Mouse (Mus musculus) neural tube, embryonic 13.5 days (tissue): Measurements from ENCODE around the gene Parp2. TPM values are rescaled to one million over a fixed set of nuclear protein-coding genes. Genes with fewer than 3 reads are reported as not detected.
"Not testable (repeated sequence)": the region's sequence is repeated elsewhere in the genome, so short reads cannot be mapped to it uniquely, and the experiment has no call there.

ENCODE experiments used
- ATAC-seq: fragments of 200-750 bp; cut with Nextera tagmentation; 2 replicates; pipeline ENCODE4 v1.8.0; 2017; ENCODE audit warnings: low read depth, mild to moderate bottlenecking, moderate TSS enrichment, moderate library complexity
- H3K27ac ChIP-seq: fragments of 300-500 bp; sonication (generic); replicated peaks from 2 replicates; pipeline ENCODE4 v1.5.1; 2015; ENCODE audit warnings: moderate library complexity, mild to moderate bottlenecking, inconsistent platforms
- H3K27me3 ChIP-seq: fragments of 300-500 bp; sonication (generic); 2 replicates; pipeline ENCODE4 v1.6.1; 2015; ENCODE audit warnings: mild to moderate bottlenecking, inconsistent platforms
- H3K36me3 ChIP-seq: fragments of 300-500 bp; sonication (generic); 2 replicates; pipeline ENCODE4 v1.6.1; 2015; ENCODE audit warnings: mild to moderate bottlenecking, inconsistent platforms
- H3K4me1 ChIP-seq: fragments of 300-500 bp; sonication (generic); replicated peaks from 2 replicates; pipeline ENCODE4 v1.6.1; 2015; ENCODE audit warnings: inconsistent platforms
- H3K4me2 ChIP-seq: fragments of 300-500 bp; sonication (generic); 2 replicates; pipeline ENCODE4 v1.6.1; 2015; ENCODE audit warnings: inconsistent platforms, mild to moderate bottlenecking, moderate library complexity
- H3K4me3 ChIP-seq: fragments of 300-500 bp; sonication (generic); 2 replicates; pipeline ENCODE4 v1.5.1; 2015; ENCODE audit warnings: mild to moderate bottlenecking, inconsistent platforms
- H3K9ac ChIP-seq: fragments of 300-500 bp; sonication (generic); 2 replicates; pipeline ENCODE4 v1.6.1; 2015; ENCODE audit warnings: moderate library complexity, mild to moderate bottlenecking, inconsistent platforms
- H3K9me3 ChIP-seq: fragments of 300-500 bp; sonication (generic); 2 replicates; pipeline ENCODE4 v1.6.1; 2016; ENCODE audit warnings: inconsistent platforms
- WGBS: fragments of 180-500 bp; shearing (Covaris S2); methylation state at CpG from one replicate; pipeline ENCODE4 v1.1.7; 2015; 5-methylcytosine and 5-hydroxymethylcytosine counted together
- polyA plus RNA-seq: library from polyadenylated mRNA; unstranded; fragments of >200 nt; fragmentation: Nextera tagmentation; extraction: Ambion mirVana; gene quantifications from 2 replicates; pipeline ENCODE4 v1.2.1, GENCODE M21; 2015

The Parp2 gene
- polyA plus RNA-seq, 1 experiment from 2014 or later = 49.0 TPM

GRCm38 (mm10) chr14:50834435-50834834 is 26.8 kb downstream of the Parp2 start:
- no peak overlapping the region for H3K27ac ChIP-seq
- 63% methylated on average over 2 of the region's 2 CpGs for WGBS
- H3K4me3 ChIP-seq = no peak overlapping the region
- no peaks in the 10 kb centered on the region for H3K36me3 ChIP-seq
- no peak overlapping the region for H3K9ac ChIP-seq
- no peaks in the 10 kb centered on the region for H3K4me1 ChIP-seq
- no peak for ATAC-seq
- no peak overlapping the region for H3K4me2 ChIP-seq
- no peaks in the 10 kb centered on the region for H3K9me3 ChIP-seq
- H3K27me3 ChIP-seq = no peaks in the 10 kb centered on the region

GRCm38 (mm10) chr14:50837236-50837635 is 29.6 kb downstream of the Parp2 start:
- ATAC-seq = no peak
- Histone ChIP-seq H3K4me3 (no peak overlapping the region), H3K4me2 (no peak overlapping the region), H3K36me3 (peaks cover 7% of the 10 kb centered on the region; the same call in 1 of the 2 replicates), H3K9me3 (no peaks in the 10 kb centered on the region), H3K27ac (no peak overlapping the region), H3K9ac (no peak overlapping the region), H3K4me1 (no peaks in the 10 kb centered on the region), H3K27me3 (no peaks in the 10 kb centered on the region)
- WGBS = 58% methylated on average over 6 of the region's 6 CpGs

GRCm38 (mm10) chr14:50855788-50856187 is 48.1 kb downstream of the Parp2 start:
- Histone ChIP-seq H3K4me2 (no peak overlapping the region), H3K4me3 (no peak overlapping the region), H3K9me3 (no peaks in the 10 kb centered on the region), H3K9ac (no peak overlapping the region), H3K4me1 (no peaks in the 10 kb centered on the region), H3K27ac (no peak overlapping the region), H3K36me3 (peaks cover 26% of the 10 kb centered on the region), H3K27me3 (no peaks in the 10 kb centered on the region)
- 88% methylated on average over 5 of the region's 5 CpGs for WGBS
- no peak for ATAC-seq

DNA sequence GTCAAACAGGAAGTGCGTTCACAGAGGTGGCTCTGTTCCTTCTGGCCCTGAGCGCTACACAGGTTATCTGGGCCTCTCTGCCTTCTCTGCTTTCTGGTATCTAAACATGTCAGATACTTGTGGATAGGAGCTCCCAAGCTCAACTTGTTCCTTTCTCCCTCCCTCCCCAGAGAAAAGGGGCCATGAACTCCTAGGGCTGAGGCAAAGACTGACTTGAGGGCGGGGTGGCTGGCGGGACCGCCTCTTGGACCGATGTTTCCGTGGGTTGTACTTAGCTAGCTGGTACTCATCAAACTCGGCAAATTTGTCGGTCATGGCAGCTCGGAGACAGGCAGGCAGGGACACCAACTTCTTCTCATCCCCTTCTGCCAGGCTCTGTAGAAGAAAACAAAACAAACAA is 55.0 kb downstream of the Parp2 start:
- WGBS = 92% methylated on average over 10 of the region's 10 CpGs
- H3K9ac ChIP-seq = no peak overlapping the region
- no peak for ATAC-seq
- no peak overlapping the region for H3K4me2 ChIP-seq
- H3K4me3 ChIP-seq = no peak overlapping the region
- no peaks in the 10 kb centered on the region for H3K9me3 ChIP-seq
- peaks cover 11% of the 10 kb centered on the region for H3K36me3 ChIP-seq
- H3K27me3 ChIP-seq = no peaks in the 10 kb centered on the region
- no peaks in the 10 kb centered on the region for H3K4me1 ChIP-seq
- no peak overlapping the region for H3K27ac ChIP-seq

DNA sequence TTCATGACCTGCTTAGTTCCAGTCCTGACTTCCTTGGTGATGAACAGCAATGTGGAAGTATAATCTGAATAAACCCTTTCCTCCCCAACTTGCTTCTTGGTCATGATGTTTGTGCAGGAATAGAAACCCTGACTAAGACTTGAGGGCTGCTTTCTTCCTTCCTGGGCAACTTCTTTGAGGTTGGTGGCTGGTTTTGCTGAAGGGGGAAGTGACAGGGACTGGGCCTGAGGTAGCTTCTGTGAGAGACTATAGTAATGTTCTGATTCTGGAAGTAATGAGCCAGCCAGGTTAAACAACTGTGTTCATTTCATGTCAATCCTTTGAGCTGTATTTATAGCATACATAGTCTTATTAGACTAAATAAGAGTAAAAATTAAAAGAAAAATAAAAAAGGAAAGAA is 57.4 kb downstream of the Parp2 start:
- not testable (repeated sequence) for H3K4me2 ChIP-seq, H3K9me3 ChIP-seq, H3K27me3 ChIP-seq, H3K36me3 ChIP-seq, H3K27ac ChIP-seq, H3K4me1 ChIP-seq, H3K9ac ChIP-seq, ATAC-seq, H3K4me3 ChIP-seq

DNA sequence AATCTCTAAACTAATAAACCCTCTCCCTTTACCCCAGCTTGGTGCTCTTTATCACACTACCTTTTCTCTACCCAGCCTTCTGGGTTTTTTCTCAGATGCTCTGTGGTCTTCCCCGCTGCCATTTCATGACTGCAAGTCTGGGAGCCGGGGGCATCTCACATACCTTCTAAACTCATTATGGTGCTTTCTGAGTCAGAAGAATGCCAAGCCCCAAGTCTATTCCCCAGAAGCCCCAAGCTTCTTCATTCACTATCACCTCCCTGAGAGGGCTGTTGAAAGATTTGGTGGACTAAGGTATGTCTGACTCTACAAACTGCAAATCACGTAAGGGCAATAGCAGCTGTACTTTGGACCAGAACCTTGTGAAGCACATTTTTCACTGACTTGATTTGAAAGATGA is 59.3 kb downstream of the Parp2 start:
- Histone ChIP-seq H3K4me1 (peaks cover 6% of the 10 kb centered on the region), H3K27ac (no peak overlapping the region), H3K4me3 (no peak overlapping the region), H3K36me3 (no peaks in the 10 kb centered on the region), H3K9ac (no peak overlapping the region), H3K4me2 (no peak overlapping the region), H3K9me3 (no peaks in the 10 kb centered on the region), H3K27me3 (no peaks in the 10 kb centered on the region)
- WGBS = 97% methylated on average over 3 of the region's 3 CpGs
- ATAC-seq = no peak

GRCm38 (mm10) chr14:50868211-50868610 is 60.6 kb downstream of the Parp2 start:
- 76% methylated on average over 4 of the region's 4 CpGs for WGBS
- Histone ChIP-seq H3K27ac (no peak overlapping the region), H3K4me2 (no peak overlapping the region), H3K27me3 (no peaks in the 10 kb centered on the region), H3K4me1 (peaks cover 6% of the 10 kb centered on the region), H3K4me3 (no peak overlapping the region), H3K9me3 (no peaks in the 10 kb centered on the region), H3K36me3 (no peaks in the 10 kb centered on the region), H3K9ac (no peak overlapping the region)
- ATAC-seq = no peak

DNA sequence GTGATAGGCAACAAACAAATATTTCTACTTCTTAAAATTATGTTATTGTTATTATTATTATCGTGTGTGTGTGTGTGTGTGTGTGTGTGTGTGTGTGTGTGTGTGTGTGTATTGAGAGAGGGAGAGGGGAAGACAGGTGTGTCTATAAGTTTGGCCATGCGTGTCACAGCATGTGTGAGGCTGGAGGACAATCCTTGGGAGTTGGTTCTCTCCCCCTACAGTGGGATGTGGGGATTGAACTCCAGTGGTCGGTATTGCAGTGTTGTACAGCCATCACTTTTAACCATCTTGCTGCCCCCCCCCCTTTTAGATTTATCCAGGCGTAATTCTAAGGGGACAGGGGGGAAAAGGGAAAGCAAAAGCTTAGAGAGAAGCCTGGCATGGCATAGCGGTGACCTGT is 61.0 kb downstream of the Parp2 start:
- Histone ChIP-seq H3K27ac (no peak overlapping the region), H3K9me3 (no peaks in the 10 kb centered on the region), H3K36me3 (no peaks in the 10 kb centered on the region), H3K4me1 (peaks cover 6% of the 10 kb centered on the region), H3K27me3 (no peaks in the 10 kb centered on the region), H3K9ac (no peak overlapping the region), H3K4me2 (no peak overlapping the region), H3K4me3 (no peak overlapping the region)
- no peak for ATAC-seq
- 87% methylated on average over 5 of the region's 5 CpGs for WGBS

DNA sequence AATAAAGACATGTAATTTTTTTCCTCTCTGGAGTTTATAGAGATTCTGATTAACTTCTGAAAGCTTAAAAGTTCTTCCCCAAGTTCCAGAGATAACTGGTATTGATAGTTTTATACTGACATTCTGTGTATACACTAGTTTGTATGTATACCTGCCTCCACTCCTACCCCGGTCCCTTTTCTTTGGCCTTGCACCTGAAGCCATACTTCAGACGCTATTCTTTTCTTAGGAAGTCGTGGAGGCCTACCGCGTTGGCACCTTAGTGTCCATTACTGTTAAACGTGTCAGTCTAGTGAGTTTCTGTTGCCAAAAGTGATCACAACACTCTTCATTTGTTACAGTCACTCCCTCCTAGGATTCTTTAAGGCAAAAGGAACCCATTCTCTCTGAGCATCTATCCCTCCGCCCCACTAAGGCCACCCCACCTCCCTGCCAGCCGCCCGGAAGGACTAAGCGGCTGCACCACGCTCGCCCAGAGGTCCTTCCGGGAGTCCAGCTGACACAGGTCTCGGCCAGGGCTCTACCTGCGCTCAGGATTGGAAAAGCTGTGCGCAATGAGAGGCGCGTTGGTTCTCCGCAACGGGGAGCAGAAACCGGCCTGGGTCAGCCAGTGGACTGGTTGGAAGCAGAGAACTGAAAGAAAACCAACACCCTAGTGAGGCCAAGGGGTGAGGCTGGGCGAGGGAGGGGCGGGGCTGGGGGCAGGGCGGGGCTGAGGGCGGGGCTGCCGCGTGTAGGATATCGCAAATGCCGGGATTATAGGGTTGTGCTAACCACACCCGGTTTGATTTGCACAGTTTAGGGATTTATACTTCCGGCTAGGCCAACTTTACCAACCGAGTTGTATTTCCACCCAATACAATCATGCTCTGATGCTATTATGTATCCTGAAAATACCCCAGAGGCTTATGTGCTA is 62.5 kb downstream of the Parp2 start, which contains the start of gene Tep1:
Gene Tep1, minus strand, starts transcription at position 672 of the 916 bp plus-strand sequence.
- WGBS = 8% methylated on average over 32 of the region's 32 CpGs
- H3K9ac ChIP-seq = peak within 1 kb of the TSS; percentile 74
- peak within 1 kb of the TSS; percentile 72 for H3K4me2 ChIP-seq
- H3K36me3 ChIP-seq = no peaks in the 10 kb centered on the region
- peak within 1 kb of the TSS; percentile 68 for H3K27ac ChIP-seq
- H3K4me1 ChIP-seq = peaks cover 6% of the 10 kb centered on the region
- H3K9me3 ChIP-seq = no peaks in the 10 kb centered on the region
- peak; percentile 93 for ATAC-seq
- peak within 1 kb of the TSS; percentile 55 for H3K4me3 ChIP-seq
- H3K27me3 ChIP-seq = no peaks in the 10 kb centered on the region

DNA sequence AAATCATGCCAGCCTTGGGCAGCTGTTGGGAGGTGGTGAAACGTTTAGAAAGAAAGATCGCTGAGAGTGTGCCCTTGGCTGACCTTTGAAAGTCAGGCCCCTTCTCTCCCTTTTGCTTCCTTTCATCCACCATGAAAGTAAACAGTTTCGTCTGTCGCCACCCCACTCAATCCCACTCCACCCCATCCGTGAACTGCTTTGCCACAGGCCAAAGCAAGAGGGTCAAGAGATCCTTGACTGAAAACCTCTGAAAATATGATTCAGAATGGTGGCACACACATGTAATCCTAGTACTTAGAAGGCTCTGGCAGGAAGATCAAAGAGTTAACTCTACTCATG is 63.1 kb downstream of the Parp2 start:
- no peaks in the 10 kb centered on the region for H3K36me3 ChIP-seq
- 0 out of 2 replicates have a peak overlapping the region, but pooled peaks have one; percentile 68 for H3K27ac ChIP-seq
- no peaks in the 10 kb centered on the region for H3K27me3 ChIP-seq
- 21% methylated on average over 5 of the region's 5 CpGs for WGBS
- H3K9ac ChIP-seq = peak overlapping the region; percentile 74
- ATAC-seq = peak; percentile 28; the same call in 1 of the 2 replicates
- H3K4me3 ChIP-seq = peak overlapping the region; percentile 55
- H3K4me1 ChIP-seq = peaks cover 6% of the 10 kb centered on the region
- H3K9me3 ChIP-seq = no peaks in the 10 kb centered on the region
- H3K4me2 ChIP-seq = peak overlapping the region; percentile 72
